Mouse (Mus musculus) small intestine, adult 2 months (tissue): ENCODE results near the gene Irf7.

Source experiments
- CTCF ChIP-seq: fragments of 200-500 bp; IDR thresholded peaks from 2 replicates; pipeline ENCODE4 v1.5.1; 2012; ENCODE audit warnings: low read depth, mild to moderate bottlenecking, control low read depth, inconsistent platforms, low read length, moderate library complexity, mixed read lengths; ENCODE audit not compliant: insufficient replicate concordance, insufficient read length; ENCODE audit errors: extremely low read depth
- POLR2A ChIP-seq: fragments of 200-500 bp; IDR thresholded peaks from 2 replicates; pipeline ENCODE4 v1.6.1; 2012; ENCODE audit warnings: low read depth, mild to moderate bottlenecking, control low read depth, inconsistent platforms, low read length, moderate library complexity

- no peak for TF ChIP-seq CTCF
- no peak for TF ChIP-seq POLR2A
These were observed 38.5 kb downstream of the Irf7 start for GRCm38 (mm10) chr7:141227796-141228195.
